8 mouse cellular contexts compared by ENCODE assay signal in genomic region chr6:17464281-17465025, GRCm38 (mm10). TPM values are rescaled to one million over a fixed set of nuclear protein-coding genes. Genes with fewer than 3 reads are reported as not detected.
DNase-seq lines count a peak whose midpoint lies in the region; ATAC-seq and TF ChIP-seq lines count a peak whose summit lies in the region.

No protein-coding gene starts in this region.

- intact Hi-C loops in heart, adult 2 months (cut with DNase I), result loop anchor here (10.0 kb wide), 1 partner anchor 360 kb away; no protein-coding TSS in a partner anchor

- no peaks in the 10 kb centered on the region for H3K79me2 ChIP-seq in heart, adult 2 months (replicated peaks; ENCODE audit: control insufficient read depth, insufficient read depth, low read length)

- no peak overlapping the region; the same call in 1 of the 2 replicates for H3K9ac ChIP-seq in heart, adult 2 months (ENCODE audit: low read depth, low read length)
- H3K9ac ChIP-seq in hindbrain, embryonic 11.5 days (ENCODE audit: low read depth, low read length), result peak overlapping the region; percentile 52; the same call in 1 of the 2 replicates
- H3K9ac ChIP-seq in liver, embryonic 11.5 days (ENCODE audit: low read depth, low read length), result peak overlapping the region; percentile 57; the same call in 1 of the 2 replicates

- ATAC-seq in Patski, result peak; percentile 81
- peak; percentile 10; the same call in 1 of the 2 replicates for ATAC-seq in hindbrain, embryonic 11.5 days (ENCODE audit: low FRiP score)
- peak; percentile 22; the same call in 1 of the 2 replicates for ATAC-seq in liver, embryonic 11.5 days (replicated peaks; ENCODE audit: low FRiP score)

- TF ChIP-seq POLR2A in heart, adult 2 months (IDR thresholded peaks at IDR 0.05; ENCODE audit: insufficient read depth, low read depth, low read length), result no peak

- H3K9me3 ChIP-seq in hindbrain, embryonic 11.5 days (ENCODE audit: control insufficient read depth, low read length), result no peaks in the 10 kb centered on the region
- no peaks in the 10 kb centered on the region for H3K9me3 ChIP-seq in liver, embryonic 11.5 days (ENCODE audit: control insufficient read depth, low read length)

- DNase-seq in heart, adult 2 months, result no peak
- no peak for DNase-seq in heart, postnatal 4 days
- no peak for DNase-seq in Patski (ENCODE audit: low read depth, low spot score)
- peak; percentile 34 for DNase-seq in hindbrain, embryonic 11.5 days (ENCODE audit: low spot score)
- DNase-seq in liver, embryonic 11.5 days (ENCODE audit: low spot score), result no peak
- DNase-seq in skeletal muscle tissue, adult 2 months (ENCODE audit: low read depth, low spot score), result peak; percentile 36
- no peak for DNase-seq in frontal cortex, postnatal 25 days (ENCODE audit: low spot score in 2 of 2)
- no peak for DNase-seq in testis, postnatal 14 days (ENCODE audit: low spot score)

- no peak for TF ChIP-seq CTCF in heart, adult 2 months (IDR thresholded peaks at IDR 0.05)
- no peak for TF ChIP-seq CTCF in Patski (IDR thresholded peaks at IDR 0.05)

- no peaks in the 10 kb centered on the region for H3K4me1 ChIP-seq in heart, adult 2 months (ENCODE audit: control insufficient read depth, insufficient read depth, low read length)
- peaks cover 3% of the 10 kb centered on the region; the same call in 1 of the 2 replicates for H3K4me1 ChIP-seq in hindbrain, embryonic 11.5 days (replicated peaks; ENCODE audit: control insufficient read depth, insufficient read depth, low read length)
- no peaks in the 10 kb centered on the region; the same call in 1 of the 2 replicates for H3K4me1 ChIP-seq in liver, embryonic 11.5 days (replicated peaks; ENCODE audit: control insufficient read depth, insufficient read depth, low read length)

- peak overlapping the region; percentile 56 for H3K4me3 ChIP-seq in heart, adult 2 months
- peak overlapping the region; percentile 63 for H3K4me3 ChIP-seq in hindbrain, embryonic 11.5 days (ENCODE audit: low read depth, low read length)
- H3K4me3 ChIP-seq in liver, embryonic 11.5 days (ENCODE audit: low read depth, low read length), result peak overlapping the region; percentile 61

- peak overlapping the region; percentile 99 for H3K4me2 ChIP-seq in hindbrain, embryonic 11.5 days (replicated peaks; ENCODE audit: low read depth, low read length)
- H3K4me2 ChIP-seq in liver, embryonic 11.5 days, result peak overlapping the region; percentile 79

- POLR2A ChIA-PET in Patski (lab: Charles Lee), result interaction anchor here (0.6 to 1.4 kb wide), 9 partner anchors 19 to 245 kb away, joined by 3 to 4 read pairs (median 3); no protein-coding TSS in a partner anchor

- H3K27me3 ChIP-seq in heart, adult 2 months (ENCODE audit: control insufficient read depth, insufficient read depth, low read length), result no peaks in the 10 kb centered on the region
- H3K27me3 ChIP-seq in Patski, result no peaks in the 10 kb centered on the region
- H3K27me3 ChIP-seq in hindbrain, embryonic 11.5 days (ENCODE audit: control insufficient read depth, insufficient read depth, low read length), result peaks cover 27% of the 10 kb centered on the region
- peaks cover 23% of the 10 kb centered on the region for H3K27me3 ChIP-seq in liver, embryonic 11.5 days (replicated peaks; ENCODE audit: control insufficient read depth, insufficient read depth, low read length)

- CTCF ChIA-PET in Patski (lab: Charles Lee), result interaction anchor here (0.7 to 2.4 kb wide), 9 partner anchors 20 to 252 kb away, joined by 3 to 9 read pairs (median 5); no protein-coding TSS in a partner anchor

- WGBS in heart, adult 2 months, result 20% methylated on average over 15 of the region's 15 CpGs
- 9% methylated on average over 15 of the region's 15 CpGs for WGBS in hindbrain, embryonic 11.5 days
- 8% methylated on average over 15 of the region's 15 CpGs for WGBS in liver, embryonic 11.5 days

- no peaks in the 10 kb centered on the region for H3K36me3 ChIP-seq in heart, adult 2 months (ENCODE audit: control insufficient read depth, insufficient read depth, low read length)
- H3K36me3 ChIP-seq in hindbrain, embryonic 11.5 days (ENCODE audit: control insufficient read depth, insufficient read depth, low read length), result no peaks in the 10 kb centered on the region
- no peaks in the 10 kb centered on the region for H3K36me3 ChIP-seq in liver, embryonic 11.5 days (ENCODE audit: control insufficient read depth, insufficient read depth, low read length)

- no peak overlapping the region for H3K27ac ChIP-seq in heart, adult 2 months
- no peak overlapping the region for H3K27ac ChIP-seq in hindbrain, embryonic 11.5 days (ENCODE audit: low read depth, low read length)
- H3K27ac ChIP-seq in liver, embryonic 11.5 days (ENCODE audit: low read depth, low read length), result 0 out of 2 replicates have a peak overlapping the region, but pooled peaks have one; percentile 25

- in situ Hi-C loops in Patski (cut with MboI; ENCODE audit: low pct_unique_long_range_greater_than_20kb), result loop anchor here (5.0 to 10.0 kb wide), 2 partner anchors 90 to 357 kb away; no protein-coding TSS in a partner anchor

- no peak for TF ChIP-seq EP300 in heart, adult 2 months (IDR thresholded peaks at IDR 0.05; ENCODE audit: insufficient read depth, low read depth, low read length)

RNA-seq across cellular contexts. Expression of gene Met, which starts 0.9 kb away (rescaled TPM):
- 1 to 10 TPM; 1.3 to 1.4 TPM for total RNA-seq in heart, adult 2 months (2021)
- 0.76 and 1.3 TPM in 2 replicates for polyA plus RNA-seq in heart, adult 2 months (2012; rRNA removed)
- 1 to 10 TPM; 4.3 to 5.1 TPM for total RNA-seq in heart, postnatal 4 days (2021)
- polyA plus RNA-seq in Patski (2021), result 128 TPM
- 1.9 and 2.2 TPM in 2 replicates for polyA plus RNA-seq in hindbrain, embryonic 11.5 days (2014; fragmentation: Nextera tagmentation; extraction: Ambion mirVana)
- 7.8 and 8.2 TPM in 2 replicates for polyA plus RNA-seq in liver, embryonic 11.5 days (2014; fragmentation: Nextera tagmentation; extraction: Ambion mirVana)

Comparison
In these comparisons a context has a peak if more than half of its experiments do, and no peak if none do; other contexts are left out.
1. DNase-seq: peak in hindbrain, embryonic 11.5 days (single experiment) and skeletal muscle tissue, adult 2 months (single experiment); none in heart, adult 2 months (0 of 2), heart, postnatal 4 days (single experiment), Patski (single experiment), liver, embryonic 11.5 days (single experiment), frontal cortex, postnatal 25 days (0 of 2) and testis, postnatal 14 days (single experiment).
2. ATAC-seq: peak in every context shown above with its lines; median percentile 81 in Patski; 22 in liver, embryonic 11.5 days; 10 in hindbrain, embryonic 11.5 days.
3. RNA of gene Met, which starts 0.9 kb away (polyA plus RNA-seq): 128 TPM in Patski (single experiment); 7.8 to 8.2 TPM in liver, embryonic 11.5 days, 1.9 to 2.2 TPM in hindbrain, embryonic 11.5 days and 0.76 to 1.3 TPM in heart, adult 2 months; every median in the first group is over 10 times any median in the second.
4. Peak in every context shown above with its lines, with median percentiles within 50 percentile points of each other: H3K4me3 ChIP-seq.